8 mouse cellular contexts compared by ENCODE assay signal in genomic region chr10:127090560-127091411, GRCm38 (mm10). TPM values are rescaled to one million over a fixed set of nuclear protein-coding genes. Genes with fewer than 3 reads are reported as not detected.
DNase-seq lines count a peak whose midpoint lies in the region; ATAC-seq and TF ChIP-seq lines count a peak whose summit lies in the region.

No protein-coding gene starts in this region.

- peaks cover 9% of the 10 kb centered on the region for H3K4me1 ChIP-seq in liver, adult 2 months (ENCODE audit: control insufficient read depth, insufficient read depth, low read length)
- peaks cover 15% of the 10 kb centered on the region for H3K4me1 ChIP-seq in heart, embryonic 16.5 days (ENCODE audit: control insufficient read depth, insufficient read depth, low read length)
- peaks cover 8% of the 10 kb centered on the region for H3K4me1 ChIP-seq in midbrain, embryonic 11.5 days (ENCODE audit: control insufficient read depth, insufficient read depth, low read length)

- no peaks in the 10 kb centered on the region; the same call in 1 of the 2 replicates for H3K36me3 ChIP-seq in liver, adult 2 months (ENCODE audit: control insufficient read depth, insufficient read depth, low read length)
- H3K36me3 ChIP-seq in heart, embryonic 16.5 days (ENCODE audit: control insufficient read depth, insufficient read depth), result peaks cover under 1% of the 10 kb centered on the region
- no peaks in the 10 kb centered on the region for H3K36me3 ChIP-seq in midbrain, embryonic 11.5 days (ENCODE audit: control insufficient read depth, insufficient read depth, low read length)

- no peak overlapping the region for H3K27ac ChIP-seq in liver, adult 2 months (replicated peaks; ENCODE audit: insufficient read depth, low read depth, low read length)
- no peak overlapping the region for H3K27ac ChIP-seq in heart, embryonic 16.5 days (ENCODE audit: low read length)
- no peak overlapping the region for H3K27ac ChIP-seq in midbrain, embryonic 11.5 days (ENCODE audit: low read depth, low read length)

- no peaks in the 10 kb centered on the region for H3K79me2 ChIP-seq in liver, adult 2 months (ENCODE audit: control insufficient read depth, insufficient read depth, low read length)

- WGBS in liver, adult 2 months, result 13% methylated on average over 57 of the region's 57 CpGs
- 15% methylated on average over 57 of the region's 57 CpGs for WGBS in heart, embryonic 16.5 days
- WGBS in midbrain, embryonic 11.5 days, result 9% methylated on average over 57 of the region's 57 CpGs

- H3K4me2 ChIP-seq in heart, embryonic 16.5 days (ENCODE audit: low read depth, low read length), result peak overlapping the region; percentile 49
- peak overlapping the region; percentile 23 for H3K4me2 ChIP-seq in midbrain, embryonic 11.5 days

- ATAC-seq in heart, embryonic 16.5 days (replicated peaks; ENCODE audit: extremely low read depth, insufficient read depth, low FRiP score), result peak; percentile 20; the same call in 1 of the 2 replicates
- ATAC-seq in midbrain, embryonic 11.5 days (ENCODE audit: low FRiP score), result 0 out of 2 replicates have a peak, but pooled peaks have one; percentile 8
- no peak for ATAC-seq in megakaryocyte-erythroid progenitor cell, adult 5-6 weeks (replicated peaks; ENCODE audit: low FRiP score, low TSS enrichment, poor library complexity, severe bottlenecking)

- 0 out of 2 replicates have a peak, but pooled peaks cover 3% of the 10 kb centered on the region for H3K27me3 ChIP-seq in liver, adult 2 months (ENCODE audit: control insufficient read depth, insufficient read depth, low read length)
- H3K27me3 ChIP-seq in heart, embryonic 16.5 days (ENCODE audit: control insufficient read depth, insufficient read depth, low read length), result peaks cover 56% of the 10 kb centered on the region
- peaks cover 40% of the 10 kb centered on the region for H3K27me3 ChIP-seq in midbrain, embryonic 11.5 days (ENCODE audit: control insufficient read depth, insufficient read depth, low read length)

- TF ChIP-seq POLR2A in liver, adult 2 months (IDR thresholded peaks at IDR 0.05; ENCODE audit: extremely low read depth, insufficient read depth, low read length), result no peak

- 0 out of 2 replicates have a peak overlapping the region, but pooled peaks have one; percentile 5 for H3K9ac ChIP-seq in liver, adult 2 months (ENCODE audit: low read depth, low read length)
- H3K9ac ChIP-seq in heart, embryonic 16.5 days (ENCODE audit: low read length), result no peak overlapping the region
- no peak overlapping the region for H3K9ac ChIP-seq in midbrain, embryonic 11.5 days (ENCODE audit: low read length)

- DNase-seq in liver, adult 2 months (ENCODE audit: extremely low read depth, low read depth, low spot score), result peak; percentile 50
- DNase-seq in liver, result no peak
- peak; percentile 49 for DNase-seq in embryo, embryonic 10.5 days (ENCODE audit: low spot score)
- peak; percentile 76 for DNase-seq in kidney, postnatal 14 days
- DNase-seq in midbrain, embryonic 11.5 days (ENCODE audit: low spot score, missing footprints), result no peak
- DNase-seq in natural killer cell, adult 2 months (ENCODE audit: low spot score in 2 of 2), result no peak

- TF ChIP-seq CTCF in liver, adult 2 months (IDR thresholded peaks at IDR 0.05; ENCODE audit: low read depth, low read length), result no peak

- H3K9me3 ChIP-seq in heart, embryonic 16.5 days (replicated peaks; ENCODE audit: control insufficient read depth, low read length), result no peaks in the 10 kb centered on the region
- H3K9me3 ChIP-seq in midbrain, embryonic 11.5 days (ENCODE audit: control insufficient read depth, low read length), result no peaks in the 10 kb centered on the region

- no peak overlapping the region; the same call in 1 of the 2 replicates for H3K4me3 ChIP-seq in liver, adult 2 months (ENCODE audit: insufficient read depth, low read depth, low read length)
- H3K4me3 ChIP-seq in heart, embryonic 16.5 days (ENCODE audit: low read length), result peak overlapping the region; percentile 32
- 0 out of 2 replicates have a peak overlapping the region, but pooled peaks have one; percentile 13 for H3K4me3 ChIP-seq in midbrain, embryonic 11.5 days (ENCODE audit: low read depth, low read length)

RNA-seq across cellular contexts. Expression of gene Agap2, which starts 15.7 kb away (rescaled TPM):
- total RNA-seq in liver, adult 2 months (2014; rRNA removed), result 0.28 and 0.81 TPM in 2 replicates
- 0.44 and 0.55 TPM in 2 replicates for polyA plus RNA-seq in liver, adult 2 months (2012; rRNA removed)
- 0.32 and 0.42 TPM in 2 replicates for polyA plus RNA-seq in heart, embryonic 16.5 days (2015; fragmentation: Nextera tagmentation; extraction: Ambion mirVana)
- 0.66 and 0.89 TPM in 2 replicates for polyA plus RNA-seq in midbrain, embryonic 11.5 days (2014; fragmentation: Nextera tagmentation; extraction: Ambion mirVana)
- total RNA-seq in megakaryocyte-erythroid progenitor cell, adult 5-6 weeks (2014; fragmentation: Nextera tagmentation), result 19.7 and 45.9 TPM in 2 replicates
- 26.4 and 43.3 TPM in 2 replicates for total RNA-seq in megakaryocyte-erythroid progenitor cell, adult 5-6 weeks (2017)

RNA-seq across cellular contexts. Expression of gene Tspan31, which starts 20.7 kb away (rescaled TPM):
- 269 and 278 TPM in 2 replicates for total RNA-seq in liver, adult 2 months (2014; rRNA removed)
- 268 and 298 TPM in 2 replicates for polyA plus RNA-seq in liver, adult 2 months (2012; rRNA removed)
- polyA plus RNA-seq in heart, embryonic 16.5 days (2015; fragmentation: Nextera tagmentation; extraction: Ambion mirVana), result 110 and 112 TPM in 2 replicates
- 98.6 and 117 TPM in 2 replicates for polyA plus RNA-seq in midbrain, embryonic 11.5 days (2014; fragmentation: Nextera tagmentation; extraction: Ambion mirVana)
- 43.9 and 73.9 TPM in 2 replicates for total RNA-seq in megakaryocyte-erythroid progenitor cell, adult 5-6 weeks (2014; fragmentation: Nextera tagmentation)
- 28.9 and 55.3 TPM in 2 replicates for total RNA-seq in megakaryocyte-erythroid progenitor cell, adult 5-6 weeks (2017)

RNA-seq across cellular contexts. Expression of gene Cdk4, which starts 27.5 kb away (rescaled TPM):
- 37.9 and 41.3 TPM in 2 replicates for total RNA-seq in liver, adult 2 months (2014; rRNA removed)
- polyA plus RNA-seq in liver, adult 2 months (2012; rRNA removed), result 54.3 and 58.7 TPM in 2 replicates
- 834 and 885 TPM in 2 replicates for polyA plus RNA-seq in heart, embryonic 16.5 days (2015; fragmentation: Nextera tagmentation; extraction: Ambion mirVana)
- polyA plus RNA-seq in midbrain, embryonic 11.5 days (2014; fragmentation: Nextera tagmentation; extraction: Ambion mirVana), result 2,818 and 2,848 TPM in 2 replicates
- total RNA-seq in megakaryocyte-erythroid progenitor cell, adult 5-6 weeks (2014; fragmentation: Nextera tagmentation), result 656 and 761 TPM in 2 replicates
- 479 and 664 TPM in 2 replicates for total RNA-seq in megakaryocyte-erythroid progenitor cell, adult 5-6 weeks (2017)

RNA-seq across cellular contexts. Expression of gene Os9, which starts 30.1 kb away (rescaled TPM):
- total RNA-seq in liver, adult 2 months (2014; rRNA removed), result 130 TPM in 2 replicates
- polyA plus RNA-seq in liver, adult 2 months (2012; rRNA removed), result 128 and 130 TPM in 2 replicates
- polyA plus RNA-seq in heart, embryonic 16.5 days (2015; fragmentation: Nextera tagmentation; extraction: Ambion mirVana), result 55.9 and 57.5 TPM in 2 replicates
- 43.1 and 49.7 TPM in 2 replicates for polyA plus RNA-seq in midbrain, embryonic 11.5 days (2014; fragmentation: Nextera tagmentation; extraction: Ambion mirVana)
- 55.8 and 64.5 TPM in 2 replicates for total RNA-seq in megakaryocyte-erythroid progenitor cell, adult 5-6 weeks (2014; fragmentation: Nextera tagmentation)
- total RNA-seq in megakaryocyte-erythroid progenitor cell, adult 5-6 weeks (2017), result 152 and 154 TPM in 2 replicates

RNA-seq across cellular contexts. Expression of gene March9, which starts 30.8 kb away (rescaled TPM):
- total RNA-seq in liver, adult 2 months (2014; rRNA removed), result 0.09 and 0.34 TPM in 2 replicates
- 0.44 and 0.52 TPM in 2 replicates for polyA plus RNA-seq in liver, adult 2 months (2012; rRNA removed)
- polyA plus RNA-seq in heart, embryonic 16.5 days (2015; fragmentation: Nextera tagmentation; extraction: Ambion mirVana), result 0.12 and 0.32 TPM in 2 replicates
- 3.2 and 3.7 TPM in 2 replicates for polyA plus RNA-seq in midbrain, embryonic 11.5 days (2014; fragmentation: Nextera tagmentation; extraction: Ambion mirVana)
- not detected in 2 replicates for total RNA-seq in megakaryocyte-erythroid progenitor cell, adult 5-6 weeks (2014; fragmentation: Nextera tagmentation)
- not detected in 2 replicates for total RNA-seq in megakaryocyte-erythroid progenitor cell, adult 5-6 weeks (2017)

Comparison
In these comparisons a context has a peak if more than half of its experiments do, and no peak if none do; other contexts are left out.
1. DNase-seq: peak in liver, adult 2 months (single experiment), embryo, embryonic 10.5 days (single experiment) and kidney, postnatal 14 days (single experiment); none in liver (single experiment), midbrain, embryonic 11.5 days (single experiment) and natural killer cell, adult 2 months (0 of 2).
2. RNA of gene Cdk4, which starts 27.5 kb away (polyA plus RNA-seq): 2,818 to 2,848 TPM in midbrain, embryonic 11.5 days and 834 to 885 TPM in heart, embryonic 16.5 days; 54.3 to 58.7 TPM in liver, adult 2 months; every median in the first group is over 10 times any median in the second.